Mouse (Mus musculus) cerebellum, adult 18-20 months (tissue): Measurements from ENCODE around the gene Asb16.
"Not testable (repeated sequence)": the region's sequence is repeated elsewhere in the genome, so short reads cannot be mapped to it uniquely, and the experiment has no call there.

Experiments
- DNase-seq, 2 experiments: peaks; one replicate each; pipeline ENCODE4 v3.0.0; 2021

Gene Asb16

GRCm38 (mm10) chr11:102244926-102245449 lies 23.6 kb upstream of the Asb16 start:
- peak; percentile 68 to 74 for DNase-seq

- no peak for DNase-seq
These were observed 22.8 kb upstream of the Asb16 start for GRCm38 (mm10) chr11:102245581-102246272.

- no peak for DNase-seq
These were observed 22.3 kb upstream of the Asb16 start for GRCm38 (mm10) chr11:102246273-102246635.

- DNase-seq = no peak
These were observed 21.7 kb upstream of the Asb16 start for GRCm38 (mm10) chr11:102246871-102247270.

GRCm38 (mm10) chr11:102248630-102249230 lies 19.8 kb upstream of the Asb16 start, which contains the start of gene BC030867:
TSS of gene BC030867 (plus strand) at chr11:102248882.
- DNase-seq = peak; percentile 92 to 97

- no peak for DNase-seq
These were observed 19.0 kb upstream of the Asb16 start for GRCm38 (mm10) chr11:102249351-102250090.

- no peak for DNase-seq
These were observed 11.0 kb upstream of the Asb16 start for GRCm38 (mm10) chr11:102257514-102257913.

- DNase-seq = no peak
These were observed 10.4 kb upstream of the Asb16 start for GRCm38 (mm10) chr11:102258095-102258494.

GRCm38 (mm10) chr11:102258521-102258920 lies 10.0 kb upstream of the Asb16 start:
- no peak for DNase-seq

- no peak for DNase-seq
These were observed 5.3 kb upstream of the Asb16 start for GRCm38 (mm10) chr11:102263211-102263610.

- DNase-seq = peak; percentile 46 to 54
These were observed 2.7 kb upstream of the Asb16 start for GRCm38 (mm10) chr11:102265816-102266215.

- DNase-seq = no peak
These were observed 1.8 kb upstream of the Asb16 start for GRCm38 (mm10) chr11:102266631-102267355.

- DNase-seq = peak; percentile 76 to 83
These were observed 1.1 kb upstream of the Asb16 start for GRCm38 (mm10) chr11:102267480-102267879.

- peak; percentile 40 to 52 for DNase-seq
These were observed 7.9 kb downstream of the Asb16 start for GRCm38 (mm10) chr11:102276411-102276915.

GRCm38 (mm10) chr11:102277754-102278153 lies 9.2 kb downstream of the Asb16 start:
- no peak for DNase-seq

- DNase-seq = no peak
These were observed 11.1 kb downstream of the Asb16 start for GRCm38 (mm10) chr11:102279595-102279994.

GRCm38 (mm10) chr11:102280267-102280666 lies 11.7 kb downstream of the Asb16 start:
- DNase-seq = not testable (repeated sequence)

- no peak for DNase-seq
These were observed 15.4 kb downstream of the Asb16 start for GRCm38 (mm10) chr11:102283922-102284321.

GRCm38 (mm10) chr11:102284501-102285094 lies 16.1 kb downstream of the Asb16 start, which contains the start of gene Tmub2:
TSS of gene Tmub2 (plus strand) at chr11:102284931.
- peak; percentile 95 to 97 for DNase-seq

GRCm38 (mm10) chr11:102285095-102285834 lies 16.7 kb downstream of the Asb16 start:
- DNase-seq = no peak

- DNase-seq = no peak
These were observed 18.9 kb downstream of the Asb16 start for GRCm38 (mm10) chr11:102287485-102287884.
